Mouse (Mus musculus) brain, embryonic 14.5 days (tissue): ENCODE measurements around the gene Tbc1d22a. TPM values are rescaled to one million over a fixed set of nuclear protein-coding genes. Genes with fewer than 3 reads are reported as not detected.
A peak's percentile ranks its signal among the peaks of the same experiment; 100 is the strongest.

ENCODE experiments used
- DNase-seq: peaks from one replicate; pipeline ENCODE4 v3.0.0-alpha.2; 2011; ENCODE audit warnings: low read depth
- CTCF ChIP-seq: fragments of 200-500 bp; IDR thresholded peaks from 2 replicates; pipeline ENCODE4 v1.5.1; 2012; ENCODE audit warnings: inconsistent platforms, mild to moderate bottlenecking, moderate library complexity, borderline replicate concordance; ENCODE audit not compliant: insufficient read depth, insufficient read length; ENCODE audit errors: extremely low read depth
- POLR2A ChIP-seq: fragments of 200-500 bp; IDR thresholded peaks from 2 replicates; pipeline ENCODE4 v1.6.1; 2012; ENCODE audit warnings: mild to moderate bottlenecking, inconsistent platforms, borderline replicate concordance; ENCODE audit not compliant: poor library complexity, insufficient read depth, insufficient read length, severe bottlenecking; ENCODE audit errors: extremely low read depth
- polyA plus RNA-seq: library from polyadenylated mRNA; depleted of rRNA; stranded (reverse); fragments of >200 nt; gene quantifications from 2 replicates; pipeline ENCODE4 v1.2.3, GENCODE M21; 2012; rRNA removed

The Tbc1d22a gene
- 16.8 and 21.8 TPM in 2 replicates for polyA plus RNA-seq

DNA sequence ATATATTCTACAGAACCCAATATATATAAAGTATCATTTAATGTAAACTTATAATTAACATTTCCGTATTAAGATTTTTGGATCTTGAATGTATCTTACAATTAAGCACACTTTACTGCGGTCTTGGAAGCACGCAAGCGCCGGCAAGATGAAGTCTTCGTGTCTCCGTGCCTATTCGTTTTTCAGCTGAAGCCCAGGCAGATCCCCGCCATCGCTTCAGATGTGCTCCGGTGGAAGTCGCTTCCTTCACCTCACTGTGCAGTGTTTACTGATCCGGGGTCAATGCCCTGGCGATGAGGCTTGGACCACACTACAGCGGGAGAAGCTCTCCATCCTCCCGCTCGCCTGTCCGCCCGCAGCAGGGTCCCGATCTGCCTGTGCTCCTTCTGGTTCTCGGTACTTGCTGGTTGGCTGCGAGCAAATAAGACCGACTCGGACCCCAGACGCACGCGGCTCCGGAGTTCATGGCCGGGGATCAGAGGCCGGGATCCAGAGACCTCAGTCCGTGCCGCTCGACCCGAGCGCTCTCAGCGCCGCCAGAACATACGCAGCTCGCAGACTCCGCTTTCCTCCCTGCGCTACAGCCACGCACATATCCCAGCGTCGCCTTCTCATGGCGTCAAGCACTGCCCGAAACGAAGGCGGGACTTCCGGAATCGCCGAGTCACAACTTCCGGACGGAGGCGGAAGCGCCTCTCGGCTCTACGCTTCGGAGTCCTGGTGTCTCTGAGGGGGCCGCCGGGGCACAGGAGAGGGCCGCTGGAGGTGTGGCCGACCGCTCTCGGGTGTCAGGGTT lies at the start of gene Tbc1d22a:
Gene Tbc1d22a, plus strand, starts transcription at position 707 of the 796 bp plus-strand sequence.
- peak; percentile 48; the same call in 1 of the 2 replicates for TF ChIP-seq POLR2A
- TF ChIP-seq CTCF: no peak
- DNase-seq: peak; percentile 98

DNA sequence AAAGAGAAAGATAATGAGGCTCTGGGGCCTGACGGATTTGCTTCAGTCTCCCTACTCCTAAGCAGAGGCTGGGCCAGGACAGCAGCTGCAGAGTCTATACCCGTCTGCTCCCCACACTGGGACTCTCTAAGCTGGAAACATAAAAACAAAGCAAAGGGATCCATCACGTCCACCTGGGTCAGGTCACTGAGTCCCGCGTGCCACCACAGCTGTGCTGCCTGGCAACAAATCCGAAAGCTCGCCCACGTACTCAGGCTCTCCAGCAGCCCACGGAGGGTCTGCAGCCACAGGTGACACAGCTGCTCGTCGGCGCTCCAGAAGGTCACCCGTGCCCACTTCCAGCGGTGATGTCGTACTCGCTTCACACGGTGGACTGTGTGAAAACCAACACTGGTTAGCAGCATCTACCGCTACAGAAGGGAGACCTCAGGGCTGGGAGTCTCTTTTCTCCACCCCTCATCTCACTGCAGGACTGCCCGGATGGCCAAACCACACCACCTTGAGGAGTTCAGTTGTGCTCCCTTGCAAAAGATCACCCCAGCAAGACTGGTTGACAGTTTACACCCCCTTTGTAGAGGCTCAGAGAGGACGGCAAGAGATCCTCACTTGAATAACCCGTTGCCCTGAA lies 49.4 kb upstream of the Tbc1d22a start:
- peak; percentile 47 for DNase-seq

DNA sequence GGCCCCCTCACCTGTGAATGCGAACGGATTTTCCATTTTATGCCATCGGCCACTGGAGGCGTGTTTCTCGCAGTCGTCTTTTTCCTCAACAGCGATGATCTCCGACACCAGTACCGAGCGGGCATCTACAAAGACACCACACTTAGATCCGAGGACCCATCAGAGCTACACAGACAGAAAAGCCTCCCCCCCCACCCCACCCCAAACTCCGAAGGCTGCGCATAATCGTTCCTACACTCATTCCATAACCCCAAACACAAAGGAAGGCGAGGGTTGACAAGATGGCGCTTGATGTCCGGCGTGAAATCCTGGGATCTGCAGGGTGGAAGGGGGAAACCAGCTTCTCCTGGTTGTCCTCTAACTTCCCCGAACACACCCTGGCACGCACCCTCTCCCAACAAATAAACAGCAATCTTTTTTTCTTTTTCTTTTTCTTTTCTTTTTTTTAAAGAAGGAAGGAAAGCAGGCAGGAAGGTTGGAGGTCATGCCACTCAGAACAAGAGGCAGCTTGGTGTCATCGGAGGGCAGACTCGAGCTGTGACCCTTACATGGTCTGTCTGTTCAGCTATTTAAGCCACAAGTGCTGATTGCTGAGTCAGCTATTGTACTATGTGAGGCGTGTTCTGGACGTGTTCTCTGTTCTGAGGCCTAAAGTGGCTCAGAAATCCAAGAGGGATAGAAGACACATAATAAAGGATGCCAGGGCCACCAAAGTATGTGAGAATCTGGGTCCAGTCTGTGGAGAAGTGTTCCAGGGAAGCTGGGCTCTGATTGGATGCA lies 48.3 kb upstream of the Tbc1d22a start:
- no peak for DNase-seq
- no peak for TF ChIP-seq POLR2A
- TF ChIP-seq CTCF: no peak

More for the DNA sequence above, 49.4 kb upstream of the Tbc1d22a start:
- TF ChIP-seq CTCF (no peak), POLR2A (no peak)

DNA sequence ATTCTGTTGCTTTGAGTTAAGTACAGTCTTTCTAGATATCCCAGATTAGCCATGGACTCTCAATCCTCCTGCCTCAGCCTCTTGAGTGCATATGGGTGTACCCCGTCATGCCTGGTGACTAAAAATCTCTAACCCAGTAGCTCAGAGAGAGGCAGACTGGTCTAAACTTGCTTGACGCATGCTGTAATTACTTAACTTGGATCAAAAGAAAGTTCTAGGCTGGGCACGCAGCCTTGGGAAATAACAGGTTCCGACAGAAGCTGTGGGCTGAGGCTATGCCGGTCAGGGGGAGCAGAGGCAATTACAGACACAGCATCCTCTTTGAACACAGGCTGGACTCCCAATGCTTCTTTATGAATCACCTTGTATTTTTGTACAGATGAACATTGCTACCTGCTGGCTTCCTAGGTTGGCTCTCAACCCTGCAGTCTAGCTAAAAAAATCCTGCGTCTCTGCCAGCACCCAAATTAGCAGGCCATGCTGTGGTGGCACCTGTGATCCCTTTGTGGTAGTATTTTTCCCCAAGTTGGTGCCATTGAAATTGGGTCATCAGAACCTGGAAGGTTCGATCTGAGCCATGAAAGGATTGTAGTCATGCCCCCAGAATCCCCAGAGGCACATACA lies 47.1 kb upstream of the Tbc1d22a start:
- TF ChIP-seq POLR2A (no peak), CTCF (no peak)
- DNase-seq: no peak

DNA sequence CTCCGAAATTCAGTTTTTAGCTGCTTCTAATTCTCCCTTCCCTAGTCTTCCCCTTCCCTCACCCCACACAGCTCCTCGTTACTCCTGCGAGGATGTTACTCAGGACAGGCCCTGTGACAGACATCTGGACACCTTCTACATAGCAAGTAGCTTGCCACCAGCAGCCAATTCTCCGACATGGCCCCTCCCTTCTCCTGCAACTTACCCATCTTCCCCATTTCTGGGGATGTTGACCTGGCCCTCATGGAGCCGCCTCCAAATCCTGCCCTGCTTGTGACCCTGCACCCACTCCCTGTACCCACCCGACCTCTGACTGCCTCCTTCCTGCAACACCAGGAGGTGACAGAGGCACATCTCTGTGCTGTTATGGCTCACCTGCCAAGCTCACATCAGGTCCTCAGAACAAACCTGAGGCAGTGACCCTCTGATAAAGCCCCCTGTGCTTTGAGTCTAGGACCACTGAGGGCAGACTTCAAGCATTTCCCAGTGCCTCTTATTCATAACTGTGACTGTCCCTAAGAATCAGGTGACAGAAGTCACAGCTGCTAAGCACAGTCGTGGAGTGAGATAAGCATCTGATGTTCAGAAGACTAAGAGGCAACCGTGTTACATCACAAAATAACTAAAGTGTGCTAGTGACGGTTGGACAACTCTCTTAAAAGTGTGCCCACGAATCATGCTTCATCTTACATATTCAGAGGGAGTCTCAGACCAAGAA lies 46.3 kb upstream of the Tbc1d22a start:
- DNase-seq: no peak
- TF ChIP-seq CTCF (no peak), POLR2A (no peak)

DNA sequence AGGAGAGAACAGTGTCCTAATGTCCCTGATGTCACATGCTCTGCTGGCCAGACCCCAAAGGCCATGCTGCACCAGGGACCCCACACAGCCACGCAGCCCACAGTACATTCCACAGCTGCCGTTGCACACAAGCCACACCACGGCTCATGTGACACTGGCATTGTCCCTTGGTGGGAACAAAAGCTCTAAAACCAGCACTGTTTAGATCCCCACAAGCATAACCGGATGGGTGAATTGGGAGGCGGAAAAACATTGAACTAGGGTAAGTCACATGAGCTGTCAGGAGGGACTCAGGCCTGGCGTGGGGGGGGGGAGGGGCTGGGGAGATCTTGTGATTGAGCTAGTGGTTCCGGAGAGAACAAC lies 45.8 kb upstream of the Tbc1d22a start:
- TF ChIP-seq CTCF (no peak), POLR2A (no peak)
- peak; percentile 41 for DNase-seq

DNA sequence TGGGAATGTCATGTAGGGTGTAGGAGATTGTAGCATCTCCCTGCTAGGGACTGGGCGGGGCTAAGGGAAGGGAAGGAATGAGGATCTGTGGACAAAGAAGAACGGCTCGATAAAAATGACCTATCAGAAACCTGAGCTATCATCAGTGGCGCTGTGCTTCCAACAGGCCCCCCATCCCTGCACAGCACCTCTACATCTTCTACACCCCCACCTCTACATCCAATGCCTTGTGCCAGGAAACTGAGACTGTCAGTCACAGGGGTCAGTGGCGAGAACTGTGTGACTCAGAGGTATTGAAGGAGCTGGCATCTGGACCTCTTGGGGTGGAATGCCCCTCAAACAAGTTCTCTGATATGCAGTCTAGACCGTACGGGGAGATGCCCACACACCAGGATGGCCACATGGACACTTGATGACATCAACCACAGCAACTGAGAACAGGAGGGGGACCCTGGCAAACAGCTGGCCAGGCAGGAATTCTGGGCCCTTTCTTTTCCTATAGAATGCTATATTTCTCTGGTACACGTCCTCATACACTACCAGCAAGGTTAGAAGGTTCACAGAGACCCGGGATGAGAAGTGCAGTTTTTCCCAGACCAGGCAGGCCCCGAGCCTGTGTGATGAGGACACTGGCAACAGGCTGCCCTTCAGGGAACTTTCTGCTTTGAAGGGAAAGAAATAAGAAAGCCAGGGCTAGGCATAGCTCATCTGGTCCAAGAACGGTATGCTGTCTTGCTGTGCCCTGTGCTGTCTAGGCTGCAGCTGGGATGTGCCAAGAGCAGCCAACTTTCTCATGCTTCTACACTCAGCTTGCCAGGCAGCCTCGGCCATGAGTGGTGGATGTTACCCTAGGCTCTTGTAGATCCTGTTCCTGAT lies 45.1 kb upstream of the Tbc1d22a start:
- no peak for DNase-seq
- no peak for TF ChIP-seq CTCF
- TF ChIP-seq POLR2A: no peak

DNA sequence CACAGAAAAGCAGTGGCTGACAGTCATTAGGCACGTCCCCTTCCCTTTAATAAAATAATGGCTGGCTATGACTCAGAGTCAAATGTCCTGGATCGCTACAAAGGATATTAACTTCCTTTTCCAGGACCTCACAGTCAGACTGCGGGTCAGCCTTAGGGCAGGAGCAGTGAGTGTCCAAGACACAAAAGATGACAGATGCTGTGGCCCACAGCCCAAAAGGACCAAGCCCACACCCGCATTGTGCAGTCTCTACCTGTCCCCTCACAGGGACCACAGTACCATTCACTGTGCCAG lies 44.5 kb upstream of the Tbc1d22a start:
- no peak for DNase-seq

DNA sequence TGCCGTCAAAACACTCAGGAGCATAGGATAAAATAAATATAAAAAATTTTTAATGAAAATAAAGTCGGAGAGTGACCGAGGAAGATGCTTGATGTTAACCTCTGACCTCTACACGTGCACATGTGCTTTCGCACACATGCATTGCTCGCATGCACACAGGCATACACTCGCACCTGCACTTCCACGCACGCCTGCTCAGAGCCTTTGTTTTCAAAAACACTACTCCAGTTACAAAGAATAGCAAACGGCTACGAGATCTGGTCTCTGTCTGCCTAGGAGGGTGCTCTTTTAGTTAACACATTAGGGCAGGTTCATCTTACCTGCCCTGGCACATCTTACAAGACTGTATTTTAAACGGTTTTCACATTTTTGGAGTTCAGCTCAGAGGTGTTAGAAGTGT lies 42.9 kb upstream of the Tbc1d22a start:
- TF ChIP-seq CTCF: no peak
- no peak for TF ChIP-seq POLR2A
- no peak for DNase-seq

More for the DNA sequence above, 44.5 kb upstream of the Tbc1d22a start:
- TF ChIP-seq POLR2A (no peak), CTCF (no peak)

DNA sequence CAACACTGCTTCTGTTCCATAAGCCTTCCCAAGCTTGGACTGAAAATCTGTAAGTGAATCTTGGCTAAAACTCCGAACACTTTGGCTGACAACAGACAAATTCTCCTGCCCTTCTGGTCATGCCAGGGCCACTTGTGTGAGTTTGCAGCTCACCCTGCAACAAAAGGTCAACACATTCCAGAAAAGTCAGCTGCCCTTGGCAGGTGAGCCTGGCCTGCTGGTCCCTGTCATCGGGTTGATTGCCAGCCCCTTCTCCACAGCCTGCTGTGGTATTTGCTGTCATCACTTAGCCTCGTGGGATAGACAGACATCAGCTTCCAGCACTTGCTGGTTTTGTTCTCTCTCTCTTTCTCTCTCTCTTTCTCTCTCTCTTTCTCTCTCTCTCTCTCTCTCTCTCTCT lies 42.1 kb upstream of the Tbc1d22a start:
- TF ChIP-seq POLR2A (no peak), CTCF (no peak)
- DNase-seq: no peak
